Mouse (Mus musculus) intestine, embryonic 15.5 days (tissue): Measurements from ENCODE around the gene Bmpr1a. TPM values are rescaled to one million over a fixed set of nuclear protein-coding genes. Genes with fewer than 3 reads are reported as not detected.

Experiments
- ATAC-seq: fragments of 200-750 bp; cut with Nextera tagmentation; 2 replicates; pipeline ENCODE4 v1.8.0; 2017; ENCODE audit warnings: moderate TSS enrichment, moderate library complexity
- H3K27ac ChIP-seq: fragments of 300-500 bp; sonication (generic); 2 replicates; pipeline ENCODE4 v1.5.1; 2015; ENCODE audit warnings: mild to moderate bottlenecking, inconsistent platforms
- H3K27me3 ChIP-seq: fragments of 300-500 bp; sonication (generic); replicated peaks from 2 replicates; pipeline ENCODE4 v1.6.1; 2015; ENCODE audit warnings: inconsistent platforms
- H3K36me3 ChIP-seq: fragments of 300-500 bp; sonication (generic); 2 replicates; pipeline ENCODE4 v1.6.1; 2015; ENCODE audit warnings: inconsistent platforms
- H3K4me1 ChIP-seq: fragments of 300-500 bp; sonication (generic); replicated peaks from 2 replicates; pipeline ENCODE4 v1.6.1; 2015; ENCODE audit warnings: inconsistent platforms
- H3K4me2 ChIP-seq: fragments of 300-500 bp; sonication (generic); replicated peaks from 2 replicates; pipeline ENCODE4 v1.6.1; 2015; ENCODE audit warnings: mild to moderate bottlenecking, inconsistent platforms
- H3K4me3 ChIP-seq: fragments of 300-500 bp; sonication (generic); replicated peaks from 2 replicates; pipeline ENCODE4 v1.5.1; 2015; ENCODE audit warnings: inconsistent platforms
- H3K9ac ChIP-seq: fragments of 300-500 bp; sonication (generic); 2 replicates; pipeline ENCODE4 v1.6.1; 2015; ENCODE audit warnings: inconsistent platforms
- H3K9me3 ChIP-seq: fragments of 300-500 bp; sonication (generic); 2 replicates; pipeline ENCODE4 v1.6.1; 2016; ENCODE audit warnings: inconsistent platforms
- WGBS: fragments of 180-500 bp; shearing (Covaris S2); methylation state at CpG from one replicate; pipeline ENCODE4 v1.1.7; 2015; 5-methylcytosine and 5-hydroxymethylcytosine counted together
- polyA plus RNA-seq: library from polyadenylated mRNA; unstranded; fragments of >200 nt; fragmentation: Nextera tagmentation; extraction: Ambion mirVana; gene quantifications from 2 replicates; pipeline ENCODE4 v1.2.1, GENCODE M21; 2015

Gene Bmpr1a
- polyA plus RNA-seq, 1 experiment from 2014 or later = 41.3 TPM

DNA sequence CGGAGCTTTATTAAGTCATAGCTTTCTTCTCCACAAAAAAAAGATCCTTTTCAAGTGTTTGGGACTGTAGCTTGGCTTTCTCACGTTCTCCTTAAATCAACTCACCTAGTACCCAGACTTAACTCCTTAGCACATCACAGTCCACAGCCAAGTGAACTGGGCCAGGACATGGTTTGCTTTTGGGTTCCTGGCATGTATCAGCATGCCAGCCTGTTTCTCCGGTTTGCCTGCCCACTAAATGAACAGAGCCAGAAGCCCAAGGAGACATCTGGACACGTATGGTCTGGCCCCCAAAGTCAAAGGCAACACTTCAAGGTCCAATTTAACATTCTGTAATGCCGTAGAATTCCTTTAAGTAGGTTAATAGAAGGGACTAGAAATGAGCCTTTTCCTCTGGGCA lies 1.2 kb upstream of the Bmpr1a start:
- Histone ChIP-seq H3K4me3 (no peak overlapping the region), H3K9ac (no peak overlapping the region), H3K9me3 (no peaks in the 10 kb centered on the region), H3K4me2 (no peak overlapping the region), H3K36me3 (no peaks in the 10 kb centered on the region), H3K27ac (no peak overlapping the region), H3K4me1 (peaks cover 20% of the 10 kb centered on the region; the same call in 1 of the 2 replicates), H3K27me3 (no peaks in the 10 kb centered on the region)
- WGBS = 89% methylated on average over 5 of the region's 5 CpGs
- ATAC-seq = no peak

DNA sequence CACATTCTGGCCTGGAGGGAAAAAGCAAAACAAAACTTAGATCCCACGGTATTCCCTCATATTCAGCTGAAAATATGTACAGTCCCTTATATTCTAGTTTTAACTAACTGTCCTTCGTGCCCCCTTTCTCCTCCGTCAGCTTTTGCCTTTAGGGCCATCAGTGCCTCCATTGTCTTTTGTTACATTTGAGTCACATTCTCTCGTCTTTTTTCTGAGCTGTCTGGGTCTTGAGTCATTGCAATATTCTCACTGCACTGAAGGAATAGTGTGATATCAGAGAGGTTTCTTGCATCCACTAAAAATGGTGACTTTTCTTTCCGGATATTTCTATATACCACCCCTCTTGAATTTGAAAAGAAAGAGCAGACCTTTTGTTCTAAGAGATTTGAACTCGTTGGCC lies 618 bp upstream of the Bmpr1a start:
- H3K4me2 ChIP-seq = 0 out of 2 replicates have a peak overlapping the region, but pooled peaks have one; percentile 64
- H3K4me1 ChIP-seq = peaks cover 18% of the 10 kb centered on the region; the same call in 1 of the 2 replicates
- no peak overlapping the region for H3K9ac ChIP-seq
- H3K4me3 ChIP-seq = no peak overlapping the region
- H3K27me3 ChIP-seq = no peaks in the 10 kb centered on the region
- H3K36me3 ChIP-seq = no peaks in the 10 kb centered on the region
- no peak overlapping the region for H3K27ac ChIP-seq
- ATAC-seq = no peak
- H3K9me3 ChIP-seq = no peaks in the 10 kb centered on the region
- WGBS = 56% methylated on average over 6 of the region's 6 CpGs

DNA sequence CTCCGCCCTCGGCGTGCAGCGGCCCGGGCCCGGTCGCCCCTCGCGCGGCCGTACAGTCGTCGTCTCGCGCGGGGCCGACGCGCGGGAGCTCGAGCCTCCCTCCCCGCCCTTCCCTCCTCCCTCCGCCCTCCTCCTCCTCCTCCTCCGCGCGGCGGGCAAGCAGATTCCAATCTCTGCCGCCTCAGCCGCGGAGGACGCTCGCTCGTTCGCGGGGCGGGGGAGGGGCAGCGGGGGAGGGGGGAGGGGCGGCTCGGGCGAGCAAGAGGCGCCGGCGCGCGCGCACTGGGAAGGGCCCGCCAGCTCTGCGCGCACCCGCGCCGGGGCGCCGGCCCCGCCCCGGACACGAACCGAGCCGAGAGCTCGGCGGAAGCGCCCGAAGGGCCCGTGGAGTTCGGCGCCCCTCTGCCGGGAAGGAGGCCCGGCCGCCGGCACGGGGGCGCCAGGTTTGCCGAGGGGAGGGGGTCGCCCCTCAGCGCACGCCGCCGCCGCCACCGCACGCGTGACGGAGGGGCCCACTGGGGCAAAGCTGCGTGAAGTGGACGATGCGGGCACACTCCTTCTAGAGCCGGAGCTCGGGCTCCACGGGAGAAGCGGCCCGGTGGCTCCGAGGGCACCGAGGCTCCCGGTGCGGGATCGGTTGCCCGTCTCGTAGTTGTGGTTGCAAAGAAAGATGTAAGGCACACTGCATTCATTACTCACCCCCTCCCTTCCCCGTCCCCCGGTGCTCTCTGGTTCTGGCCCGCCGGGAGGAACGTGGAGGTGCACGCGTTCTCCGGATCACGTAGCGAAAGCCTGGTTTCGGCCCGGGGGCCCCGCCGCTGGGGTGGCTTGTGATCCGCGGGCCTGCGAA lies 441 bp downstream of the Bmpr1a start:
- Histone ChIP-seq H3K4me2 (peak overlapping the region; percentile 64), H3K27me3 (no peaks in the 10 kb centered on the region), H3K27ac (peak overlapping the region; percentile 97), H3K4me1 (peaks cover 13% of the 10 kb centered on the region; the same call in 1 of the 2 replicates), H3K9ac (peak overlapping the region; percentile 96), H3K4me3 (peak overlapping the region; percentile 90), H3K36me3 (no peaks in the 10 kb centered on the region), H3K9me3 (no peaks in the 10 kb centered on the region)
- under 1% methylated on average over 98 of the region's 115 CpGs for WGBS
- peak; percentile 91 for ATAC-seq

GRCm38 (mm10) chr14:34501804-34502474 lies 1.2 kb downstream of the Bmpr1a start:
- Histone ChIP-seq H3K36me3 (no peaks in the 10 kb centered on the region), H3K4me1 (peaks cover 13% of the 10 kb centered on the region; the same call in 1 of the 2 replicates), H3K9ac (peak overlapping the region; percentile 96), H3K4me3 (peak overlapping the region; percentile 90), H3K27ac (peak overlapping the region; percentile 97), H3K27me3 (no peaks in the 10 kb centered on the region), H3K9me3 (no peaks in the 10 kb centered on the region), H3K4me2 (peak overlapping the region; percentile 64)
- peak; percentile 41 for ATAC-seq
- under 1% methylated on average over 76 of the region's 77 CpGs for WGBS

GRCm38 (mm10) chr14:34501447-34501803 lies 1.7 kb downstream of the Bmpr1a start:
- peaks cover 13% of the 10 kb centered on the region; the same call in 1 of the 2 replicates for H3K4me1 ChIP-seq
- H3K4me3 ChIP-seq = peak overlapping the region; percentile 90
- no peak for ATAC-seq
- H3K9me3 ChIP-seq = no peaks in the 10 kb centered on the region
- no peaks in the 10 kb centered on the region for H3K36me3 ChIP-seq
- H3K27me3 ChIP-seq = no peaks in the 10 kb centered on the region
- under 1% methylated on average over 16 of the region's 16 CpGs for WGBS
- peak overlapping the region; percentile 96 for H3K9ac ChIP-seq
- H3K4me2 ChIP-seq = peak overlapping the region; percentile 64
- peak overlapping the region; percentile 97 for H3K27ac ChIP-seq

- no peak for ATAC-seq
Measured at GRCm38 (mm10) chr14:34500309-34500708, 2.8 kb downstream of the Bmpr1a start.

GRCm38 (mm10) chr14:34499664-34500063 lies 3.5 kb downstream of the Bmpr1a start:
- WGBS = 61% methylated on average over 4 of the region's 4 CpGs
- peak overlapping the region; percentile 46; the same call in 1 of the 2 replicates for H3K4me2 ChIP-seq
- H3K4me1 ChIP-seq = peaks cover 11% of the 10 kb centered on the region; the same call in 1 of the 2 replicates
- no peaks in the 10 kb centered on the region for H3K27me3 ChIP-seq
- H3K9me3 ChIP-seq = no peaks in the 10 kb centered on the region
- H3K27ac ChIP-seq = no peak overlapping the region
- no peak for ATAC-seq
- H3K36me3 ChIP-seq = no peaks in the 10 kb centered on the region
- H3K4me3 ChIP-seq = no peak overlapping the region
- H3K9ac ChIP-seq = no peak overlapping the region

More at GRCm38 (mm10) chr14:34500309-34500708, 2.8 kb downstream of the Bmpr1a start:
- Histone ChIP-seq H3K27me3 (no peaks in the 10 kb centered on the region), H3K36me3 (no peaks in the 10 kb centered on the region), H3K27ac (no peak overlapping the region), H3K4me3 (0 out of 2 replicates have a peak overlapping the region, but pooled peaks have one; percentile 9), H3K9me3 (no peaks in the 10 kb centered on the region), H3K4me1 (peaks cover 11% of the 10 kb centered on the region; the same call in 1 of the 2 replicates), H3K9ac (no peak overlapping the region), H3K4me2 (peak overlapping the region; percentile 46)
- 9% methylated on average over 4 of the region's 4 CpGs for WGBS

GRCm38 (mm10) chr14:34497346-34497745 lies 5.8 kb downstream of the Bmpr1a start:
- no peak for ATAC-seq
- H3K36me3 ChIP-seq = no peaks in the 10 kb centered on the region
- no peak overlapping the region for H3K27ac ChIP-seq
- no peaks in the 10 kb centered on the region for H3K9me3 ChIP-seq
- no peak overlapping the region for H3K4me2 ChIP-seq
- no peak overlapping the region for H3K9ac ChIP-seq
- no peaks in the 10 kb centered on the region for H3K27me3 ChIP-seq
- peaks cover 11% of the 10 kb centered on the region; the same call in 1 of the 2 replicates for H3K4me1 ChIP-seq
- H3K4me3 ChIP-seq = no peak overlapping the region
- 66% methylated on average over 3 of the region's 3 CpGs for WGBS

- Histone ChIP-seq H3K9ac (no peak overlapping the region), H3K9me3 (no peaks in the 10 kb centered on the region), H3K36me3 (no peaks in the 10 kb centered on the region), H3K4me1 (peaks cover 6% of the 10 kb centered on the region; the same call in 1 of the 2 replicates), H3K27ac (no peak overlapping the region), H3K4me3 (no peak overlapping the region), H3K27me3 (no peaks in the 10 kb centered on the region), H3K4me2 (no peak overlapping the region)
- ATAC-seq = no peak
- 84% methylated on average over 3 of the region's 3 CpGs for WGBS
Measured at GRCm38 (mm10) chr14:34493682-34494081, 9.5 kb downstream of the Bmpr1a start.

DNA sequence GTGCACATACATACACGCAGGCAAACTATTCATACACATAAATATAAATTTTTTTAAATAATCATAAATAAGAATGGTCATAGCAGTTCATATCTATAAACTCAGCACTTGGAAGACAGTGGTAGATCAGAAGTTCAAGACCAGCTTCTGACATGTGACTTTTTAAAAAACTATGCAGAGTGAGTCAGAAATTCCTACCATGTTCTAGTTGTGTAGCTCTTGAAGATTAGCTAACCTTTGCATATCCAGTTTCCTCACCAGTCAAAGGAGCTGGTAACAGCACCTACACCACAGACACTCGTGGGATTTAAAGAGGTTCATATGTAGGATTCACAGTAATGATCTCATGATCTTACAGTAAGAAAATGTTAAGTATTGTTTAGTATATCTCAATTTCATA lies 10.5 kb downstream of the Bmpr1a start:
- Histone ChIP-seq H3K27me3 (no peaks in the 10 kb centered on the region), H3K36me3 (no peaks in the 10 kb centered on the region), H3K4me3 (no peak overlapping the region), H3K4me1 (peaks cover 6% of the 10 kb centered on the region; the same call in 1 of the 2 replicates), H3K4me2 (no peak overlapping the region), H3K27ac (no peak overlapping the region), H3K9me3 (no peaks in the 10 kb centered on the region), H3K9ac (no peak overlapping the region)
- 86% methylated on average over 2 of the region's 2 CpGs for WGBS
- no peak for ATAC-seq

DNA sequence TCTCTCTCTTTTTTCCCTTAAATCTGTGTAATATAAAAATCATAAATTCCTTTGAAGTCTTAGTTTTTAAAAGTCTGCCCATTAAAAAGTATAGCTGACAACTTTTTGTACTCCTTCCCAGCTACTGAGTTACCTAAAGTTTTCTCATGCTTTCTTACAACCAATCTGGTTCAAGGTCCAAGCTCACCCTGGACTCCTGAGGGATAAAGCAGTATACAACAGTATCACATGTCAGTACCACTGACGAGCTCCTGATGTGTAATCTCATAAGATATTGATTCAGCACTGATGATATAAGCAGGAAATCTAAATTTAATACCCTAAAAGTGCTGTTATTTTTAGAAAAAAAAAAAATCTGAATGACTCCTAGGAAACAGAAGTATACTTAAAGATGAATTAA lies 12.2 kb downstream of the Bmpr1a start:
- Histone ChIP-seq H3K27ac (no peak overlapping the region), H3K9me3 (no peaks in the 10 kb centered on the region), H3K4me2 (no peak overlapping the region), H3K4me1 (peaks cover 9% of the 10 kb centered on the region; the same call in 1 of the 2 replicates), H3K27me3 (no peaks in the 10 kb centered on the region), H3K9ac (no peak overlapping the region), H3K4me3 (no peak overlapping the region), H3K36me3 (no peaks in the 10 kb centered on the region)
- ATAC-seq = no peak
- WGBS = 42% methylated on average over 1 of the region's 1 CpGs

DNA sequence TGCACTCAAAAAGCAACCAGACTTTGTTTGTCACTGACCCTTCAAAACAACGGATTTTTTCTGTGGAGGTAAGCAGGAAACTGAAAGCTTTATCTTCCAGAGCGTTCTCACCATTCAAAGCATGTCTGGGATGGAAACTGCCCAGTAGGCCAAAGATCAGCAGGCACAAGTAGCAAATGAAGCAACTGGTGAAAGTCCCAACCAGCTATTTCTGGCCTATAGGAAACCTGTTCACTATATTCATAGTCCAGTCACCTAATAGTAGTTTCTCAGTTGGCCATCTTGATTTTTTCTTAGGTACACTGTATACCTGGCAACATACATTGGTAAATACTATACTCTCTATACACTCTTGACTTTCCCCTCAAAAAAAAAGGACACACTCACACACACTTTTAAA lies 13.2 kb downstream of the Bmpr1a start:
- Histone ChIP-seq H3K4me1 (peaks cover 9% of the 10 kb centered on the region; the same call in 1 of the 2 replicates), H3K4me3 (no peak overlapping the region), H3K36me3 (no peaks in the 10 kb centered on the region), H3K27ac (no peak overlapping the region), H3K9ac (no peak overlapping the region), H3K27me3 (no peaks in the 10 kb centered on the region), H3K4me2 (no peak overlapping the region), H3K9me3 (no peaks in the 10 kb centered on the region)
- no peak for ATAC-seq
- 62% methylated on average over 2 of the region's 2 CpGs for WGBS
